Mouse (Mus musculus) liver, postnatal 0 days (tissue): ENCODE measurements around the gene Rbfox3. TPM values are rescaled to one million over a fixed set of nuclear protein-coding genes. Genes with fewer than 3 reads are reported as not detected.

Experiments
- ATAC-seq: fragments of 200-750 bp; cut with Nextera tagmentation; 2 replicates; pipeline ENCODE4 v1.8.0; 2017; ENCODE audit warnings: mild to moderate bottlenecking, moderate library complexity
- DNase-seq: peaks from one replicate; pipeline ENCODE4 v3.0.0-alpha.2; 2016
- H3K27ac ChIP-seq: fragments of 300-500 bp; sonication (generic); 2 replicates; pipeline ENCODE4 v1.5.1; 2014; ENCODE audit warnings: antibody characterized with exemption, moderate library complexity, mild to moderate bottlenecking, low read depth
- H3K27me3 ChIP-seq: fragments of 300-500 bp; sonication (generic); 2 replicates; pipeline ENCODE4 v1.6.1; 2014; ENCODE audit warnings: low read length, control low read depth, mixed read lengths; ENCODE audit not compliant: insufficient read depth
- H3K36me3 ChIP-seq: fragments of 300-500 bp; sonication (generic); replicated peaks from 2 replicates; pipeline ENCODE4 v1.6.1; 2014; ENCODE audit warnings: mild to moderate bottlenecking, control low read depth, low read length, moderate library complexity, mixed read lengths; ENCODE audit not compliant: insufficient read depth
- H3K4me1 ChIP-seq: fragments of 300-500 bp; sonication (generic); 2 replicates; pipeline ENCODE4 v1.6.1; 2014; ENCODE audit warnings: antibody characterized with exemption, mild to moderate bottlenecking, control low read depth; ENCODE audit not compliant: insufficient read depth
- H3K4me2 ChIP-seq: fragments of 300-500 bp; sonication (generic); 2 replicates; pipeline ENCODE4 v1.6.1; 2014; ENCODE audit warnings: low read depth, mild to moderate bottlenecking, low read length, moderate library complexity, mixed read lengths
- H3K4me3 ChIP-seq: fragments of 300-500 bp; sonication (generic); 2 replicates; pipeline ENCODE4 v1.5.1; 2014; ENCODE audit warnings: low read depth, low read length
- H3K9ac ChIP-seq: fragments of 300-500 bp; sonication (generic); replicated peaks from 2 replicates; pipeline ENCODE4 v1.6.1; 2014; ENCODE audit warnings: mild to moderate bottlenecking, moderate library complexity
- H3K9me3 ChIP-seq: fragments of 300-500 bp; sonication (generic); 2 replicates; pipeline ENCODE4 v1.6.1; 2016; ENCODE audit warnings: mild to moderate bottlenecking, control low read depth, low read length, mixed read lengths
- CTCF ChIP-seq: sonication (generic); IDR thresholded peaks from 2 replicates; pipeline ENCODE4 v1.5.1; 2016; ENCODE audit warnings: antibody characterized with exemption, low read depth
- EP300 ChIP-seq: IDR thresholded peaks from 2 replicates; pipeline ENCODE4 v1.6.1; 2016; ENCODE audit warnings: antibody characterized with exemption, low read depth, mild to moderate bottlenecking
- WGBS: fragments of 180-500 bp; shearing (Covaris S2); extraction: QIAGEN DNeasy Blood & Tissue Kit; methylation state at CpG from one replicate; pipeline ENCODE4 v1.1.7; 2014; ENCODE audit not compliant: insufficient replicate concordance; 5-methylcytosine and 5-hydroxymethylcytosine counted together
- polyA plus RNA-seq: library from polyadenylated mRNA; unstranded; fragments of >200 nt; fragmentation: Nextera tagmentation; extraction: Ambion mirVana; gene quantifications from 2 replicates; pipeline ENCODE4 v1.2.1, GENCODE M21; 2015

The Rbfox3 gene
- polyA plus RNA-seq, 1 experiment from 2014 or later, result 0.73 TPM

- ATAC-seq, result no peak
- TF ChIP-seq CTCF, result no peak
- TF ChIP-seq EP300, result no peak
These were observed 415.2 kb downstream of the Rbfox3 start for GRCm38 (mm10) chr11:118496066-118496689.

GRCm38 (mm10) chr11:118495065-118495464 is 416.3 kb downstream of the Rbfox3 start:
- ATAC-seq, result no peak

More at GRCm38 (mm10) chr11:118496066-118496689, 415.2 kb downstream of the Rbfox3 start:
- no peak for DNase-seq
- Histone ChIP-seq H3K27ac (no peak overlapping the region), H3K9ac (no peak overlapping the region), H3K4me3 (no peak overlapping the region), H3K27me3 (no peaks in the 10 kb centered on the region), H3K9me3 (no peaks in the 10 kb centered on the region), H3K4me1 (no peaks in the 10 kb centered on the region), H3K36me3 (no peaks in the 10 kb centered on the region), H3K4me2 (no peak overlapping the region)
- WGBS, result 70% methylated on average over 20 of the region's 20 CpGs

GRCm38 (mm10) chr11:118494001-118494737 is 417.2 kb downstream of the Rbfox3 start:
- DNase-seq (no peak), ATAC-seq (peak; percentile 26; the same call in 1 of the 2 replicates)
- Histone ChIP-seq H3K27me3 (no peaks in the 10 kb centered on the region), H3K4me1 (no peaks in the 10 kb centered on the region), H3K27ac (peak overlapping the region; percentile 60), H3K4me2 (0 out of 2 replicates have a peak overlapping the region, but pooled peaks have one; percentile 9), H3K9me3 (no peaks in the 10 kb centered on the region), H3K4me3 (no peak overlapping the region), H3K36me3 (no peaks in the 10 kb centered on the region), H3K9ac (no peak overlapping the region)
- WGBS, result 60% methylated on average over 12 of the region's 12 CpGs
- TF ChIP-seq CTCF (no peak), EP300 (no peak)

More at GRCm38 (mm10) chr11:118495065-118495464, 416.3 kb downstream of the Rbfox3 start:
- WGBS, result 53% methylated on average over 5 of the region's 5 CpGs
- Histone ChIP-seq H3K27ac (no peak overlapping the region; the same call in 1 of the 2 replicates), H3K36me3 (no peaks in the 10 kb centered on the region), H3K9me3 (no peaks in the 10 kb centered on the region), H3K4me2 (no peak overlapping the region), H3K4me3 (no peak overlapping the region), H3K27me3 (no peaks in the 10 kb centered on the region), H3K4me1 (no peaks in the 10 kb centered on the region), H3K9ac (no peak overlapping the region)
- no peak for DNase-seq
- TF ChIP-seq EP300 (no peak), CTCF (no peak)

- H3K27ac ChIP-seq, result peak overlapping the region; percentile 60; the same call in 1 of the 2 replicates
- no peak overlapping the region for H3K9ac ChIP-seq
- ATAC-seq (no peak), DNase-seq (no peak)
- no peaks in the 10 kb centered on the region for H3K9me3 ChIP-seq
- TF ChIP-seq CTCF, result no peak
- TF ChIP-seq EP300, result no peak
- H3K27me3 ChIP-seq, result no peaks in the 10 kb centered on the region
- 82% methylated on average over 2 of the region's 2 CpGs for WGBS
- H3K36me3 ChIP-seq, result no peaks in the 10 kb centered on the region
- H3K4me2 ChIP-seq, result 0 out of 2 replicates have a peak overlapping the region, but pooled peaks have one; percentile 9
- H3K4me1 ChIP-seq, result no peaks in the 10 kb centered on the region
- H3K4me3 ChIP-seq, result no peak overlapping the region
These were observed 417.9 kb downstream of the Rbfox3 start for GRCm38 (mm10) chr11:118493458-118493857.

GRCm38 (mm10) chr11:118491230-118491629 is 420.2 kb downstream of the Rbfox3 start:
- ATAC-seq (no peak), DNase-seq (no peak)
- TF ChIP-seq CTCF (no peak), EP300 (no peak)
- H3K27ac ChIP-seq, result no peak overlapping the region
- no peaks in the 10 kb centered on the region for H3K9me3 ChIP-seq
- H3K9ac ChIP-seq, result no peak overlapping the region
- H3K4me3 ChIP-seq, result no peak overlapping the region
- 80% methylated on average over 7 of the region's 7 CpGs for WGBS
- H3K36me3 ChIP-seq, result peaks cover 6% of the 10 kb centered on the region
- H3K4me1 ChIP-seq, result no peaks in the 10 kb centered on the region
- H3K27me3 ChIP-seq, result no peaks in the 10 kb centered on the region
- no peak overlapping the region for H3K4me2 ChIP-seq

- Histone ChIP-seq H3K27ac (no peak overlapping the region), H3K4me1 (no peaks in the 10 kb centered on the region), H3K27me3 (no peaks in the 10 kb centered on the region), H3K4me3 (no peak overlapping the region), H3K9me3 (no peaks in the 10 kb centered on the region), H3K9ac (no peak overlapping the region), H3K4me2 (peak overlapping the region; percentile 47; the same call in 1 of the 2 replicates), H3K36me3 (peaks cover 6% of the 10 kb centered on the region)
- TF ChIP-seq CTCF, result peak; percentile 91
- no peak for TF ChIP-seq EP300
- ATAC-seq (peak; percentile 53; the same call in 1 of the 2 replicates), DNase-seq (peak; percentile 88)
- WGBS, result 17% methylated on average over 22 of the region's 22 CpGs
These were observed 420.7 kb downstream of the Rbfox3 start for GRCm38 (mm10) chr11:118490566-118491218.
